Mouse (Mus musculus) forebrain, postnatal 0 days (tissue): ENCODE measurements around the gene Krtap7-1. TPM values are rescaled to one million over a fixed set of nuclear protein-coding genes. Genes with fewer than 3 reads are reported as not detected.

Experiments
- ATAC-seq: fragments of 200-750 bp; cut with Nextera tagmentation; 2 replicates; pipeline ENCODE4 v1.8.0; 2017; ENCODE audit warnings: mild to moderate bottlenecking, moderate library complexity
- DNase-seq: peaks from one replicate; pipeline ENCODE4 v3.0.0-alpha.2; 2015
- H3K27ac ChIP-seq: fragments of 300-500 bp; sonication (generic); 2 replicates; pipeline ENCODE4 v1.5.1; 2014; ENCODE audit warnings: low read depth, mild to moderate bottlenecking, antibody characterized with exemption, low read length, moderate library complexity, mixed read lengths
- H3K27me3 ChIP-seq: fragments of 300-500 bp; sonication (generic); 2 replicates; pipeline ENCODE4 v1.6.1; 2014; ENCODE audit warnings: mild to moderate bottlenecking, low read length, mixed read lengths; ENCODE audit not compliant: insufficient read depth
- H3K36me3 ChIP-seq: fragments of 300-500 bp; sonication (generic); 2 replicates; pipeline ENCODE4 v1.6.1; 2014; ENCODE audit warnings: mild to moderate bottlenecking, moderate library complexity; ENCODE audit not compliant: insufficient read depth
- H3K4me1 ChIP-seq: fragments of 300-500 bp; sonication (generic); 2 replicates; pipeline ENCODE4 v1.6.1; 2014; ENCODE audit warnings: antibody characterized with exemption; ENCODE audit not compliant: insufficient read depth
- H3K4me2 ChIP-seq: fragments of 300-500 bp; sonication (generic); 2 replicates; pipeline ENCODE4 v1.6.1; 2014; ENCODE audit warnings: low read depth, mild to moderate bottlenecking, moderate library complexity
- H3K4me3 ChIP-seq: fragments of 300-500 bp; sonication (generic); 2 replicates; pipeline ENCODE4 v1.5.1; 2014; ENCODE audit warnings: low read depth, low read length, mixed read lengths
- H3K9ac ChIP-seq: fragments of 300-500 bp; sonication (generic); 2 replicates; pipeline ENCODE4 v1.6.1; 2014; ENCODE audit warnings: mild to moderate bottlenecking
- H3K9me3 ChIP-seq: fragments of 300-500 bp; sonication (generic); 2 replicates; pipeline ENCODE4 v1.6.1; 2016; ENCODE audit warnings: low read length
- CTCF ChIP-seq: sonication (generic); IDR thresholded peaks from 2 replicates; pipeline ENCODE4 v1.5.1; 2016; ENCODE audit warnings: antibody characterized with exemption, control low read depth, low read depth
- WGBS: fragments of 180-500 bp; shearing (Covaris S2); extraction: QIAGEN DNeasy Blood & Tissue Kit; methylation state at CpG from one replicate; pipeline ENCODE4 v1.1.7; 2014; 5-methylcytosine and 5-hydroxymethylcytosine counted together
- polyA plus RNA-seq: library from polyadenylated mRNA; unstranded; fragments of >200 nt; fragmentation: Nextera tagmentation; extraction: Ambion mirVana; gene quantifications from 2 replicates; pipeline ENCODE4 v1.2.1, GENCODE M21; 2015
- total RNA-seq: library from RNA; depleted of rRNA; stranded (reverse); fragments of >200 nt; gene quantifications from 2 replicates; pipeline ENCODE4 v1.2.3, GENCODE M21; 2014

Krtap7-1 gene
- total and polyA plus RNA-seq, 2 experiments from 2014 or later, result 0.27 to 1.00 TPM

- DNase-seq (no peak), ATAC-seq (no peak)
- H3K4me3 ChIP-seq, result no peak overlapping the region
- no peaks in the 10 kb centered on the region for H3K4me1 ChIP-seq
- H3K27me3 ChIP-seq, result no peaks in the 10 kb centered on the region
- no peak for TF ChIP-seq CTCF
- no peaks in the 10 kb centered on the region for H3K9me3 ChIP-seq
- 83% methylated on average over 4 of the region's 4 CpGs for WGBS
- no peak overlapping the region for H3K27ac ChIP-seq
- no peak overlapping the region for H3K4me2 ChIP-seq
- no peak overlapping the region for H3K9ac ChIP-seq
- no peaks in the 10 kb centered on the region for H3K36me3 ChIP-seq
These were observed 12.9 kb upstream of the Krtap7-1 start for GRCm38 (mm10) chr16:89520996-89521395.

DNA sequence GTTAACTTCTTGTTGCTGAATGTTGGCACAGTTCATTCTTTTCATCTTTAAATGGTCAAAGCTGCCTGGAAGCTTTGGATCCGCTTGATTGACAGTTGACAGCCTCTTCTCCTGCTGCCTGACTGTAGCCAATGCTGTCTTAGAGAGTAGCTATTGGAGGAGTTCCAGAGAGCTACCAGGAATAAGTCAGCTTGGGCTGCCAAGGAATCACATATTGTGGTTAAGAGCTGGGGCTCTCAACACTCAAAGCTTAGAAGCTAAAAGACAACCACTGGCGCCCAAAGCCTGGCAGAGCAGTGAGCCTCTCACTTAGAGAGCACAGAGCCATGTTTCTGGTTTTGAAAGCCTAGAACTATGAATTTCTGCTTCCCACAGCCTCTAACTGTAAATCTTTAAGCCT is 12.4 kb upstream of the Krtap7-1 start:
- ATAC-seq, result peak; percentile 90
- peak; percentile 74 for DNase-seq
- no peak overlapping the region for H3K9ac ChIP-seq

GRCm38 (mm10) chr16:89520091-89520490 is 12.0 kb upstream of the Krtap7-1 start:
- Histone ChIP-seq H3K9me3 (no peaks in the 10 kb centered on the region), H3K27ac (no peak overlapping the region), H3K27me3 (no peaks in the 10 kb centered on the region), H3K4me2 (no peak overlapping the region), H3K36me3 (no peaks in the 10 kb centered on the region), H3K4me1 (no peaks in the 10 kb centered on the region), H3K9ac (no peak overlapping the region), H3K4me3 (no peak overlapping the region)
- peak; percentile 12; the same call in 1 of the 2 replicates for ATAC-seq
- DNase-seq, result no peak
- TF ChIP-seq CTCF, result no peak
- 67% methylated on average over 6 of the region's 6 CpGs for WGBS

More for the DNA sequence above, 12.4 kb upstream of the Krtap7-1 start:
- H3K9me3 ChIP-seq, result no peaks in the 10 kb centered on the region
- H3K27me3 ChIP-seq, result no peaks in the 10 kb centered on the region
- H3K36me3 ChIP-seq, result no peaks in the 10 kb centered on the region
- no peak for TF ChIP-seq CTCF
- H3K4me1 ChIP-seq, result no peaks in the 10 kb centered on the region
- no peak overlapping the region for H3K4me2 ChIP-seq
- H3K27ac ChIP-seq, result no peak overlapping the region
- 61% methylated on average over 2 of the region's 2 CpGs for WGBS
- no peak overlapping the region for H3K4me3 ChIP-seq

- H3K9ac ChIP-seq, result no peak overlapping the region
- 59% methylated on average over 9 of the region's 9 CpGs for WGBS
- no peak overlapping the region for H3K4me3 ChIP-seq
- TF ChIP-seq CTCF, result peak; percentile 55
- no peaks in the 10 kb centered on the region for H3K36me3 ChIP-seq
- ATAC-seq, result no peak
- no peak overlapping the region for H3K27ac ChIP-seq
- H3K27me3 ChIP-seq, result no peaks in the 10 kb centered on the region
- no peaks in the 10 kb centered on the region for H3K4me1 ChIP-seq
- no peaks in the 10 kb centered on the region for H3K9me3 ChIP-seq
- no peak overlapping the region for H3K4me2 ChIP-seq
- no peak for DNase-seq
These were observed 9.5 kb upstream of the Krtap7-1 start for GRCm38 (mm10) chr16:89517635-89518034.

- 20% methylated on average over 7 of the region's 7 CpGs for WGBS
- no peaks in the 10 kb centered on the region for H3K9me3 ChIP-seq
- no peak overlapping the region for H3K4me2 ChIP-seq
- ATAC-seq, result no peak
- no peaks in the 10 kb centered on the region for H3K36me3 ChIP-seq
- H3K4me3 ChIP-seq, result no peak overlapping the region
- TF ChIP-seq CTCF, result no peak
- no peaks in the 10 kb centered on the region for H3K4me1 ChIP-seq
- DNase-seq, result no peak
- H3K9ac ChIP-seq, result no peak overlapping the region
- no peaks in the 10 kb centered on the region for H3K27me3 ChIP-seq
- H3K27ac ChIP-seq, result no peak overlapping the region
These were observed 5.3 kb upstream of the Krtap7-1 start for GRCm38 (mm10) chr16:89513431-89513830.

DNA sequence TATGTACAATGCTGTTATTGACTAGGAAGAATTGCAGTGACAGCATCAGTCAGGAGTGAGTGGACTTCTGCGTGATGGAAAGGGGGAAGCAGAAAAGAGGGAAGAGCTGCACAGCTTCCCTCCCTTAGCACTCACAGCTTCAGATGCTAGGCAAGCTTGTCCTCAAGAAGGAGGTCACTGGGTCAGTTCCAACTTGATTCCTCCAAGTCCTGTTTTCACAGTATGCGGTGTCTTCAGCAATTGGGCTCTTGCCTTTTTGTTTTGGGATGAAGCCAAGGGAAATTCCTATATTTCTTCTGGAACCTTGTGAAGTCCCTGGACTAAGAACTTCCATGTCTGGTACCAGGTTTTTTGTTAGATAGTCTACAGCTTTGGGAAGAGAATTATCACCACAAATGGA is 4.6 kb downstream of the Krtap7-1 start:
- Histone ChIP-seq H3K4me3 (no peak overlapping the region), H3K9ac (no peak overlapping the region), H3K27me3 (no peaks in the 10 kb centered on the region), H3K36me3 (no peaks in the 10 kb centered on the region), H3K27ac (no peak overlapping the region), H3K9me3 (no peaks in the 10 kb centered on the region), H3K4me1 (no peaks in the 10 kb centered on the region), H3K4me2 (no peak overlapping the region)
- no peak for ATAC-seq
- DNase-seq, result no peak
- 74% methylated on average over 2 of the region's 2 CpGs for WGBS
- no peak for TF ChIP-seq CTCF

DNA sequence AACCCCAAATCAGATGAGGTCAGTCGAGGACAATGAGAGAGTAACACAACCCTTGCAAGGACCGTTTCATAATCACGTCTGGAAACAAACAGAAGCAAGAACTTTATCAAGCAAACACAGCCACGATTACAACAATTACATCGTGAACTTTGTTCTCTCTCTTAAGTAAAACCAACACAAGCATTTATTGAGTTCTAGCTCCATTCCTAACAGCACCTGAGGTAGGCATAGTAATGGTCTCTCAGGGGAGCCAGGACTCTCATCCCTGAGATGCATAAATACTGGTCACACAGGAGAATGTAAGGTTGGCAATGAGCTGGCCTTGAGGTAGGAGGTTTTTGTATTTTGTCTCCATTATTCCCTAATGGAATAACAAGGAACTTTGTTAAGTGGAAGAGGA is 6.3 kb downstream of the Krtap7-1 start:
- H3K27ac ChIP-seq, result no peak overlapping the region
- no peak for ATAC-seq

DNA sequence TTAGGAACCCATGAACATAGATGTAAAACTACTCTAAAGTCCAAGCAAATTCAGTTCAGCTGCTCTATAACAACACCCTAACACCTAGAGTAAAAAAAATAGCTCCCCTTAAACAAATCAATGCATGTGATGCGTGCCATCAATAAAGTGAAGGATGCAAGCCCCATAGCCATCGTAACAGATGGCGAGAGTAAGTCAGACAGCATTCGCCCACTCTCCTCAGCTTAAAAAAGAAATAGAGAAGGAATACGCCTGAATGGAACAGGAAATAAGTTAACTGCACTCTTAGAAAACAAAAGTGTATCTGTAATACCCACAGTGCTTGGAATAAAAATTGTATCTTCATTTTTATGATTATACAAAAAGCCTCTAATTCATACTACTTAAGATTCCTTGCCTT is 11.1 kb downstream of the Krtap7-1 start:
- Histone ChIP-seq H3K4me3 (no peak overlapping the region), H3K27ac (no peak overlapping the region), H3K9ac (no peak overlapping the region), H3K4me1 (no peaks in the 10 kb centered on the region), H3K27me3 (no peaks in the 10 kb centered on the region), H3K4me2 (no peak overlapping the region), H3K36me3 (no peaks in the 10 kb centered on the region), H3K9me3 (no peaks in the 10 kb centered on the region)
- DNase-seq, result no peak
- 84% methylated on average over 5 of the region's 5 CpGs for WGBS
- TF ChIP-seq CTCF, result no peak
- ATAC-seq, result no peak

More for the DNA sequence above, 6.3 kb downstream of the Krtap7-1 start:
- no peak overlapping the region for H3K4me3 ChIP-seq
- 93% methylated on average over 5 of the region's 5 CpGs for WGBS
- H3K4me2 ChIP-seq, result no peak overlapping the region
- H3K36me3 ChIP-seq, result no peaks in the 10 kb centered on the region
- no peaks in the 10 kb centered on the region for H3K27me3 ChIP-seq
- DNase-seq, result no peak
- no peak for TF ChIP-seq CTCF
- no peaks in the 10 kb centered on the region for H3K4me1 ChIP-seq
- H3K9me3 ChIP-seq, result no peaks in the 10 kb centered on the region
- H3K9ac ChIP-seq, result no peak overlapping the region
